Mouse (Mus musculus): ENCODE results near the gene Trir. TPM values are rescaled to one million over a fixed set of nuclear protein-coding genes. Genes with fewer than 3 reads are reported as not detected.

Gene Trir
- polyA plus RNA-seq, 1 experiment: 87.8 TPM

GRCm38 (mm10) chr8:84981644-84982498 lies 44.8 kb upstream of the Trir start:
- Histone ChIP-seq H3K36me3 (ENCODE audit: control insufficient read depth, insufficient read depth, low read length) (no peaks in the 10 kb centered on the region), H3K4me1 (ENCODE audit: control insufficient read depth, insufficient read depth, insufficient read length) (peaks cover 37% of the 10 kb centered on the region), H3K4me3 (ENCODE audit: extremely low read depth, insufficient read depth, insufficient read length) (no peak overlapping the region), H3K27me3 (ENCODE audit: control insufficient read depth, insufficient read depth, low read length) (no peaks in the 10 kb centered on the region), H3K27ac (ENCODE audit: insufficient read depth, low read length) (peak overlapping the region; percentile 78)
- no peak for DNase-seq (ENCODE audit: low read depth in 1 of 2, low spot score in 2 of 2)
- WGBS: 44% methylated on average over 15 of the region's 15 CpGs
- TF ChIP-seq CTCF (IDR thresholded peaks at IDR 0.05; ENCODE audit: extremely low read depth, insufficient read depth, insufficient read length, insufficient replicate concordance) (no peak), POLR2A (IDR thresholded peaks at IDR 0.05; ENCODE audit: low read depth, low read length) (no peak)

- Histone ChIP-seq H3K36me3 (ENCODE audit: control insufficient read depth, insufficient read depth, low read length) (no peaks in the 10 kb centered on the region), H3K27ac (ENCODE audit: insufficient read depth, low read length) (peak overlapping the region; percentile 78), H3K4me1 (ENCODE audit: control insufficient read depth, insufficient read depth, insufficient read length) (peaks cover 37% of the 10 kb centered on the region), H3K27me3 (ENCODE audit: control insufficient read depth, insufficient read depth, low read length) (no peaks in the 10 kb centered on the region), H3K4me3 (ENCODE audit: extremely low read depth, insufficient read depth, insufficient read length) (no peak overlapping the region)
- DNase-seq (ENCODE audit: low read depth in 1 of 2, low spot score in 2 of 2): no peak
- WGBS: 14% methylated on average over 3 of the region's 3 CpGs
- TF ChIP-seq CTCF (IDR thresholded peaks at IDR 0.05; ENCODE audit: extremely low read depth, insufficient read depth, insufficient read length, insufficient replicate concordance) (no peak), POLR2A (IDR thresholded peaks at IDR 0.05; ENCODE audit: low read depth, low read length) (no peak)
These were observed 44.1 kb upstream of the Trir start for GRCm38 (mm10) chr8:84982499-84983011.

- peak overlapping the region; percentile 89 for H3K27ac ChIP-seq (ENCODE audit: insufficient read depth, low read length)
- WGBS: 33% methylated on average over 16 of the region's 16 CpGs
These were observed 42.2 kb upstream of the Trir start for GRCm38 (mm10) chr8:84984294-84985048.

GRCm38 (mm10) chr8:84985049-84985683 lies 41.5 kb upstream of the Trir start:
- 3% methylated on average over 23 of the region's 23 CpGs for WGBS
- H3K4me1 ChIP-seq (ENCODE audit: control insufficient read depth, insufficient read depth, insufficient read length): peaks cover 32% of the 10 kb centered on the region
- no peaks in the 10 kb centered on the region for H3K27me3 ChIP-seq (ENCODE audit: control insufficient read depth, insufficient read depth, low read length)
- peak overlapping the region; percentile 64 for H3K4me3 ChIP-seq (ENCODE audit: extremely low read depth, insufficient read depth, insufficient read length)
- no peaks in the 10 kb centered on the region for H3K36me3 ChIP-seq (ENCODE audit: control insufficient read depth, insufficient read depth, low read length)
- peak overlapping the region; percentile 89 for H3K27ac ChIP-seq (ENCODE audit: insufficient read depth, low read length)
- DNase-seq (ENCODE audit: low read depth in 1 of 2, low spot score in 2 of 2): no peak
- no peak for TF ChIP-seq POLR2A (IDR thresholded peaks at IDR 0.05; ENCODE audit: low read depth, low read length)
- no peak for TF ChIP-seq CTCF (IDR thresholded peaks at IDR 0.05; ENCODE audit: extremely low read depth, insufficient read depth, insufficient read length, insufficient replicate concordance)

More at GRCm38 (mm10) chr8:84984294-84985048, 42.2 kb upstream of the Trir start:
- Histone ChIP-seq H3K36me3 (ENCODE audit: control insufficient read depth, insufficient read depth, low read length) (no peaks in the 10 kb centered on the region), H3K4me1 (ENCODE audit: control insufficient read depth, insufficient read depth, insufficient read length) (peaks cover 35% of the 10 kb centered on the region), H3K27me3 (ENCODE audit: control insufficient read depth, insufficient read depth, low read length) (no peaks in the 10 kb centered on the region), H3K4me3 (ENCODE audit: extremely low read depth, insufficient read depth, insufficient read length) (no peak overlapping the region)
- TF ChIP-seq CTCF (IDR thresholded peaks at IDR 0.05; ENCODE audit: extremely low read depth, insufficient read depth, insufficient read length, insufficient replicate concordance): no peak
- TF ChIP-seq POLR2A (IDR thresholded peaks at IDR 0.05; ENCODE audit: low read depth, low read length): no peak
- DNase-seq (ENCODE audit: low read depth in 1 of 2, low spot score in 2 of 2): peak in 1 of 2 experiments; percentile 40

- no peaks in the 10 kb centered on the region for H3K27me3 ChIP-seq (ENCODE audit: control insufficient read depth, insufficient read depth, low read length)
- peaks cover 29% of the 10 kb centered on the region for H3K4me1 ChIP-seq (ENCODE audit: control insufficient read depth, insufficient read depth, insufficient read length)
- H3K27ac ChIP-seq (ENCODE audit: insufficient read depth, low read length): peak overlapping the region; percentile 89
- H3K36me3 ChIP-seq (ENCODE audit: control insufficient read depth, insufficient read depth, low read length): no peaks in the 10 kb centered on the region
- peak; percentile 94 to 96 for DNase-seq (ENCODE audit: low read depth in 1 of 2, low spot score in 2 of 2)
- WGBS: under 1% methylated on average over 53 of the region's 53 CpGs
- no peak for TF ChIP-seq CTCF (IDR thresholded peaks at IDR 0.05; ENCODE audit: extremely low read depth, insufficient read depth, insufficient read length, insufficient replicate concordance)
- TF ChIP-seq POLR2A (IDR thresholded peaks at IDR 0.05; ENCODE audit: low read depth, low read length): peak; percentile 38; the same call in 1 of the 2 replicates
- H3K4me3 ChIP-seq (ENCODE audit: extremely low read depth, insufficient read depth, insufficient read length): peak overlapping the region; percentile 64
These were observed 40.8 kb upstream of the Trir start for GRCm38 (mm10) chr8:84985684-84986378.

Data from spleen, adult 2 months (tissue).